Comparison of ENCODE assay signal across 17 mouse cellular contexts in genomic region chr13:92967025-92967610, GRCm38 (mm10).
DNase-seq lines count a peak whose midpoint lies in the region; ATAC-seq and TF ChIP-seq lines count a peak whose summit lies in the region.
"Had no signal": no experiment of that assay in that cellular context is flagged by ENCODE, and none has a peak within 500 bp of the region (broad histone marks: within the 10 kb centered on the region; RNA-seq: fewer than 3 reads in every experiment).

No protein-coding gene starts in this region.

- no peaks in the 10 kb centered on the region for H3K27me3 ChIP-seq in forebrain, embryonic 13.5 days
- H3K27me3 ChIP-seq: forebrain, embryonic 15.5 days; lung, embryonic 15.5 days; neural tube, embryonic 12.5 days; stomach, embryonic 15.5 days had no signal

- no peak overlapping the region for H3K27ac ChIP-seq in forebrain, embryonic 13.5 days
- H3K27ac ChIP-seq: forebrain, embryonic 15.5 days; layer of hippocampus, adult 2 months; lung, embryonic 15.5 days; neural tube, embryonic 12.5 days; stomach, embryonic 15.5 days had no signal

- DNase-seq in adrenal gland, postnatal 10 days, result peak; percentile 45
- DNase-seq in adrenal gland, adult 2 months, result no peak
- DNase-seq in heart, postnatal 4 days, result peak; percentile 56
- no peak for DNase-seq in heart, adult 8-10 months (ENCODE audit: low spot score)
- DNase-seq in Muller cell, postnatal 12 days (ENCODE audit: inconsistent ontology term), result peak; percentile 46
- peak; percentile 83 for DNase-seq in gastrocnemius, postnatal 25 days
- no peak for DNase-seq in lung, adult 2 months
- DNase-seq: retina, postnatal 1 day; spleen, adult 18-20 months had no signal

- no peaks in the 10 kb centered on the region for H3K36me3 ChIP-seq in forebrain, embryonic 13.5 days (ENCODE audit: poor library complexity, severe bottlenecking)
- H3K36me3 ChIP-seq: forebrain, embryonic 15.5 days; lung, embryonic 15.5 days; neural tube, embryonic 12.5 days; stomach, embryonic 15.5 days had no signal

- H3K4me3 ChIP-seq in lung, adult 2 months (replicated peaks; ENCODE audit: extremely low read depth, low read depth, low read length), result no peak overlapping the region
- H3K4me3 ChIP-seq in forebrain, embryonic 13.5 days, result no peak overlapping the region
- H3K4me3 ChIP-seq: forebrain, embryonic 15.5 days; layer of hippocampus, adult 2 months; lung, embryonic 15.5 days; neural tube, embryonic 12.5 days; stomach, embryonic 15.5 days had no signal

- WGBS in lung, adult 2 months, result 48% methylated on average over 1 of the region's 1 CpGs
- WGBS in forebrain, embryonic 13.5 days, result 67% methylated on average over 1 of the region's 1 CpGs

- H3K4me2 ChIP-seq in forebrain, embryonic 13.5 days, result no peak overlapping the region
- H3K4me2 ChIP-seq: forebrain, embryonic 15.5 days; liver, embryonic 11.5 days; lung, embryonic 15.5 days; neural tube, embryonic 12.5 days; stomach, embryonic 15.5 days had no signal

- TF ChIP-seq CTCF in lung, adult 2 months (IDR thresholded peaks at IDR 0.05; ENCODE audit: insufficient read depth, low read length), result no peak

- ATAC-seq in forebrain, embryonic 13.5 days, result no peak
- ATAC-seq: forebrain, embryonic 15.5 days; inflammation-experienced regulatory T-cells, adult 6 months had no signal

- no peak for TF ChIP-seq POLR2A in lung, adult 2 months (IDR thresholded peaks at IDR 0.05; ENCODE audit: borderline replicate concordance, extremely low read depth, low read depth, low read length)

- H3K4me1 ChIP-seq in lung, adult 2 months (ENCODE audit: control insufficient read depth, insufficient read depth, low read length), result no peaks in the 10 kb centered on the region
- no peaks in the 10 kb centered on the region for H3K4me1 ChIP-seq in forebrain, embryonic 13.5 days
- H3K4me1 ChIP-seq: forebrain, embryonic 15.5 days; lung, embryonic 15.5 days; neural tube, embryonic 12.5 days; stomach, embryonic 15.5 days had no signal

- no peak overlapping the region for H3K9ac ChIP-seq in forebrain, embryonic 13.5 days
- H3K9ac ChIP-seq: forebrain, embryonic 15.5 days; lung, embryonic 15.5 days; neural tube, embryonic 12.5 days; stomach, embryonic 15.5 days had no signal

- H3K9me3 ChIP-seq in forebrain, embryonic 13.5 days (replicated peaks), result no peaks in the 10 kb centered on the region
- H3K9me3 ChIP-seq: forebrain, embryonic 15.5 days; lung, embryonic 15.5 days; neural tube, embryonic 12.5 days; stomach, embryonic 15.5 days had no signal

Comparison
In these comparisons a context has a peak if more than half of its experiments do, and no peak if none do; other contexts are left out.
1. DNase-seq: peak in adrenal gland, postnatal 10 days (single experiment), heart, postnatal 4 days (single experiment), Muller cell, postnatal 12 days (single experiment) and gastrocnemius, postnatal 25 days (single experiment); none in adrenal gland, adult 2 months (single experiment), heart, adult 8-10 months (single experiment) and lung, adult 2 months (single experiment).